Mouse (Mus musculus) spleen, adult 2 months (tissue): ENCODE data around the gene Cacna1c. TPM values are rescaled to one million over a fixed set of nuclear protein-coding genes. Genes with fewer than 3 reads are reported as not detected.

Experiments used
- DNase-seq, 2 experiments: peaks; one replicate each; pipeline versions ENCODE4 v3.0.0 to v3.0.0-alpha.2; 2012 to 2021; ENCODE audit warnings: low spot score in 2 of 2, low read depth in 1 of 2
- H3K27ac ChIP-seq: fragments of 200-500 bp; 2 replicates; pipeline ENCODE4 v1.5.1; 2012; ENCODE audit warnings: low read length, inconsistent platforms; ENCODE audit not compliant: insufficient read depth
- H3K27me3 ChIP-seq: fragments of 200-500 bp; 2 replicates; pipeline ENCODE4 v1.6.1; 2012; ENCODE audit warnings: mild to moderate bottlenecking, moderate library complexity, low read length, inconsistent platforms; ENCODE audit not compliant: control insufficient read depth, insufficient read depth
- H3K36me3 ChIP-seq: fragments of 200-500 bp; 2 replicates; pipeline ENCODE4 v1.6.1; 2012; ENCODE audit warnings: mild to moderate bottlenecking, low read length, inconsistent platforms; ENCODE audit not compliant: control insufficient read depth, insufficient read depth
- H3K4me1 ChIP-seq: fragments of 200-500 bp; 2 replicates; pipeline ENCODE4 v1.6.1; 2011; ENCODE audit warnings: inconsistent platforms; ENCODE audit not compliant: control insufficient read depth, insufficient read depth, insufficient read length
- H3K4me3 ChIP-seq: fragments of 200-500 bp; 2 replicates; pipeline ENCODE4 v1.5.1; 2011; ENCODE audit warnings: mild to moderate bottlenecking, inconsistent platforms; ENCODE audit not compliant: insufficient read depth, insufficient read length; ENCODE audit errors: extremely low read depth
- CTCF ChIP-seq: fragments of 200-500 bp; IDR thresholded peaks from 2 replicates; pipeline ENCODE4 v1.5.1; 2011; ENCODE audit warnings: mild to moderate bottlenecking, inconsistent platforms; ENCODE audit not compliant: insufficient read depth, insufficient read length, insufficient replicate concordance; ENCODE audit errors: extremely low read depth
- POLR2A ChIP-seq: fragments of 200-500 bp; IDR thresholded peaks from 2 replicates; pipeline ENCODE4 v1.6.1; 2011; ENCODE audit warnings: low read depth, low read length, inconsistent platforms
- WGBS: fragments of 180-500 bp; shearing (Covaris S2); methylation state at CpG from one replicate; pipeline ENCODE4 v1.1.7; 2018; 5-methylcytosine and 5-hydroxymethylcytosine counted together
- polyA plus RNA-seq: library from polyadenylated mRNA; depleted of rRNA; stranded (reverse); fragments of >200 nt; gene quantifications from 2 replicates; pipeline ENCODE4 v1.2.3, GENCODE M21; 2012; rRNA removed

The Cacna1c gene
- polyA plus RNA-seq: 1.1 and 1.2 TPM in 2 replicates

DNA sequence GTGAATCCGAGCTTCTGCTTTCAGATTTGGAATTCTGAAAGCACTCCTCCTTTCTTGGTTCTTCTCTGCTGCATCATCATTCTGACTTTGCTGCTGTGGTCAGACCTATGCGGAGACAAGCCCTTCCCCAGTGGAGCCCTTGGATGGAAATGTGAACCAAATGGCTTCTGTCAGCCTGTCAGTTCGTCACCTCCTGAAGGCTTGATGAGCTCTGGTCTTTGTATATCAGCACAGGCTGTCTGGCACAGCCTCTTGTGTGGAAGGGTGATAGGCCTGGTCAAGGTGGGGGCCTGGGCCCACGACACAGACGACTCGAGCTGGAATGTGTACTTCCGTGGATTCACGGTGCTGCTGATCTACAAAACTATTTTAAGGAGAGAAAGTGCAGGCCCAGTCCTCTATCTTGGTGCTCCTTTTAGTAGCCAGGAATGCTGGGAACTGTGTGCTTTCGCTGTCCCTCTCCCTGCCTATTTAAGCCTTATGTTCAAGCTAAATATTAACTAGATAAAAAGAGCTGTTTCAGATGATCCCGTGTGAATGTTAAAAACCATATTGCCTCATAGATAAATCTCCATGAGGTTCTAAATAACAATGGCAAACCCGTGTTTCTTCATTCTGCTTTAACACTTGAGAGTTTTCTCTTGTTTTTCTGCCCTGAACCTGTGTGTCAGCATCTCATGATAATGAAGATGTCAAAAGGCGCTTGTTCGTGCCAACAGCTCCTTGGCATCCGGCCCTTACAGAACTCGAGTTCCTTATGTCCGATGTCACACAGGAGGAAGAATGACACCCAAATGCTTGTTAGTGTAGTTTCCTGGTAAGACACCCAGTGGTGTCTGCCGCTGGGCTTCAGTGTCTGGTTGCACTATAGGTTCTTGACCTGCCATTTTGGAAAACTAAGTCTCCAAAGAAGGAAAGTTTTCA is at the start of gene Cacna1c:
TSS of gene Cacna1c (minus strand) at position 37 of the 924 bp plus-strand sequence.
- TF ChIP-seq CTCF (no peak), POLR2A (no peak)
- Histone ChIP-seq H3K27me3 (no peaks in the 10 kb centered on the region), H3K27ac (no peak within 1 kb of the TSS), H3K4me1 (no peaks in the 10 kb centered on the region), H3K4me3 (no peak within 1 kb of the TSS), H3K36me3 (peaks cover 15% of the 10 kb centered on the region)
- DNase-seq: no peak
- WGBS: 91% methylated on average over 17 of the region's 17 CpGs

DNA sequence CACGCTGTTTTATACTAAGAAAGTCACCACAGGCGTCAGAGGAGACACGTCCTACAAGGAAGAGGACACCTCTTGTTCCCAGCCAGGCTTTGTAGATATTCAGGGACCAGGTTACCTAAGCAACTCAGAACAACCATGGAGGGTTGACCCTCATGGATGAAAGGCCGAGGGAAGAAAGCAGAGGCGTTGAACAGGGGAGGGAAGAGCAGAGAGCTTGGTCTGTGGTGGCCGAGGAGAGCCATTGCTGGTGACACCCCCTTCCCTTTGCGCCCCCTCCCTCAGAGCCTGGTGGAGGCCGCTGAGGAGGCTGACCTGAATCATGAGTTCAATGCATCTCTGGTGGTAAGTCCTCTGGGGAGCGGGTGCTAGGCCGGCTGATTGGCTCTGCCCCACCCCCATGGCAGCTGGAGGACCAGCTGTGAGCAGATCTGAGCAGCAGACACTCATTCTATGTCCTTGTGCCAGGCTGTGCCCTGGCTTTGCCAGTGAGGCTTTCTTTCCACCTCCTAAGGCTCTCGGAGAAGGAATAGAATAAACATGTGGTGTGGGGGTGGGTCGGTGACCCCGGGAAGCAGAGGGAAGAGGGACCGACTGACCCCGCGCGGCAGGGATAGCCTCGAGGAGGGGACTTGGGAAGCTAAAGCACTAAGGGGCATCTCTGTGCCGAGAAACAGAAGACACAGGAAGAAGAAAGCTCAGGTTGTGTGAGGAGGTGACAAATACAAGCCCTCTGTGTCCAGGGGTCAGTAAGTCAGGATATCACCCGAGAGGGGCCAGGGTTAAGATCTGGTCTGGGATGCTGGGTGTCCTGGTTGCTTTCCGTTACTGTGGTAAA is 44.9 kb upstream of the Cacna1c start:
- no peak overlapping the region for H3K4me3 ChIP-seq
- H3K27ac ChIP-seq: no peak overlapping the region
- TF ChIP-seq CTCF: no peak
- no peak for TF ChIP-seq POLR2A
- no peak for DNase-seq
- 60% methylated on average over 21 of the region's 21 CpGs for WGBS
- H3K36me3 ChIP-seq: no peaks in the 10 kb centered on the region
- H3K4me1 ChIP-seq: no peaks in the 10 kb centered on the region
- no peaks in the 10 kb centered on the region for H3K27me3 ChIP-seq

DNA sequence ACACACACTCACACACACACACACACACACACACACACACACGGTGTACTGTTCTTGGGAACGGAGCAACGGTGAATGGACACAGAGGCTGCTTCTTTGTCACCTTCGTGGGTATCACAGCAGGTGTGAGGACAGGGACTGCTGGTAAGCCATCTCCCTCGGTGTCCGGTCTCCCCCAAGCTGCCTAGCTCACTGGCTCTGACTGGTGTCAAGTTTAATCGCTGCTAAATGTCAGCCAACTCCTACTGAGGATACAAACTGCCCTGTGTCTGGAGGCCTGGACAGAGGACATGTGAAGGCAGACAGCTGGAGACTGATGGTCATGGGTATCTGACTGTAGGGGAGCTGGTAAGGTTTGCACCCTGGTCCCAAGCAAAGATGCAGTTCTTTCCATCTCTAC is 44.0 kb upstream of the Cacna1c start:
- no peak overlapping the region for H3K27ac ChIP-seq
- no peaks in the 10 kb centered on the region for H3K4me1 ChIP-seq
- TF ChIP-seq POLR2A: no peak
- no peak for TF ChIP-seq CTCF
- no peak for DNase-seq
- H3K4me3 ChIP-seq: no peak overlapping the region
- no peaks in the 10 kb centered on the region for H3K27me3 ChIP-seq
- no peaks in the 10 kb centered on the region for H3K36me3 ChIP-seq
- WGBS: 80% methylated on average over 7 of the region's 7 CpGs

GRCm38 (mm10) chr6:119239341-119240005 is 43.3 kb upstream of the Cacna1c start:
- no peak for DNase-seq
- no peaks in the 10 kb centered on the region for H3K27me3 ChIP-seq
- TF ChIP-seq POLR2A: no peak
- no peak for TF ChIP-seq CTCF
- no peaks in the 10 kb centered on the region for H3K4me1 ChIP-seq
- no peak overlapping the region for H3K27ac ChIP-seq
- H3K4me3 ChIP-seq: no peak overlapping the region
- WGBS: 86% methylated on average over 5 of the region's 5 CpGs
- no peaks in the 10 kb centered on the region for H3K36me3 ChIP-seq

DNA sequence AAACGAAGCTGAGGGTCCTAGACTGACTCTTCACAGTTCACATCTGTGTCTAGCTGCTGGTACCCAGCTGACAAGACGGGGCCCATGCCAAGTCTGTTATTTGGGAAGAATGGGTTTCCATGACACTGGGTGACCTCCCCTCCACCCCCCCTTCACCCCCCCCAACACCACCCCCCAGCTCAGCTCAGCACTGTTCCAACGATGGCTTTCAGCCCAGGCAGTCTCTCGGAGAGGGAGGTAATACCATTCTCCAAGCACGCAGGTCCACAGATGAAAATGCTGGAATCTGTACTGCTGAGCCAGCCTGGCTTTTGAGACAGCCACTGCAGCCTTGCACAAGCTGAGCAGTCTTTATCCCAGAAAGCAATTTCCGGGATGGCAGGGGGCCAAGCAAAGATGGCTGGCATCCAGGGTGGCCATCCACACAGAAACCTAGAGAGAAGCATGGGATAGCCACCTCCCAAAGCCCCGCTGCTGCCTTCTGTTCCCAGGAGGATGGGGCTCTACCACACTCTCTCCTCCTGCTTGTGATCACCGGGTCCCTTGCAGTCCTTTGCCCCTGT is 41.3 kb upstream of the Cacna1c start:
- no peak overlapping the region for H3K4me3 ChIP-seq
- WGBS: 74% methylated on average over 8 of the region's 8 CpGs
- DNase-seq: no peak

DNA sequence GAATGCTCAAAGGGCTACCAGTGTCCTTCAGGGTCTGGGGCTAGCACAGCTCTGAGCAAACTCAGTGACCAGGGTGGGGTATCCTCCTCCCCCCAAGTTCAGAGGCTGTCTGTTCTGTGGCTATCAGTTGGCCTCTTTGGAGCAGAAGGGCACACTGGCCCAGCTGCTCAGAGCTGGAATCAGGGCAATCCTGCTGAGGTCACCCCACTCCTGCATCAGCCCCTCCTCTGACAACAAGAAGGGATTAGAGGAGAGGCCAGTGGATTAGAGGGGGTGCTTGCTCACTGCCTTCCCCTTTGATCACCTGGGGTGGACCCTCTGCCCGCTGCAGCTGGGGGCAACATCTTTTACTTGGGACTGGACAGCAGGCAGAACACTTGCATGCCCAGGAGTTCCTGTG is 40.0 kb upstream of the Cacna1c start, which contains the start of gene Cacna2d4:
TSS of gene Cacna2d4 (plus strand) at position 286 of the 400 bp plus-strand sequence.
- 44% methylated on average over 1 of the region's 1 CpGs for WGBS
- TF ChIP-seq CTCF: no peak
- no peak for TF ChIP-seq POLR2A
- H3K27me3 ChIP-seq: no peaks in the 10 kb centered on the region

More for the DNA sequence above, 41.3 kb upstream of the Cacna1c start:
- Histone ChIP-seq H3K27ac (no peak overlapping the region), H3K27me3 (no peaks in the 10 kb centered on the region), H3K36me3 (no peaks in the 10 kb centered on the region), H3K4me1 (no peaks in the 10 kb centered on the region)
- TF ChIP-seq POLR2A (no peak), CTCF (no peak)

GRCm38 (mm10) chr6:119235441-119235840 is 39.2 kb upstream of the Cacna1c start:
- 75% methylated on average over 5 of the region's 5 CpGs for whole genome bisulfite sequencing
- DNase-seq: no peak

More for the DNA sequence above, 40.0 kb upstream of the Cacna1c start, which contains the start of gene Cacna2d4:
- Histone ChIP-seq H3K4me3 (no peak within 1 kb of the TSS), H3K4me1 (no peaks in the 10 kb centered on the region), H3K36me3 (no peaks in the 10 kb centered on the region), H3K27ac (no peak within 1 kb of the TSS)
- no peak for DNase-seq

More at GRCm38 (mm10) chr6:119235441-119235840, 39.2 kb upstream of the Cacna1c start:
- no peak for TF ChIP-seq CTCF
- TF ChIP-seq POLR2A: no peak
- Histone ChIP-seq H3K27me3 (no peaks in the 10 kb centered on the region), H3K4me1 (no peaks in the 10 kb centered on the region), H3K4me3 (no peak overlapping the region), H3K36me3 (no peaks in the 10 kb centered on the region), H3K27ac (no peak overlapping the region)
